Mouse (Mus musculus) megakaryocyte, embryonic 14.5 days (primary cell): ENCODE results near the gene Steap2.

Experiments
- FLI1 ChIP-seq: IDR thresholded peaks from 2 replicates; pipeline ENCODE4 v1.6.1; 2012; ENCODE audit warnings: low read length, inconsistent platforms, mixed read lengths
- GATA1 ChIP-seq: IDR thresholded peaks from 3 replicates; pipeline ENCODE4 v1.6.1; 2012; ENCODE audit warnings: mixed read lengths, low read length, inconsistent platforms, borderline replicate concordance

- TF ChIP-seq GATA1 (no peak), FLI1 (no peak)
Measured at GRCm38 (mm10) chr5:5700386-5700785, 6.0 kb upstream of the Steap2 start.
